Mouse (Mus musculus) liver, adult 2 months (tissue): ENCODE results near the gene Fads1. TPM values are rescaled to one million over a fixed set of nuclear protein-coding genes. Genes with fewer than 3 reads are reported as not detected.

Experiments used
- DNase-seq: peaks from one replicate; pipeline ENCODE4 v3.0.0-alpha.2; 2011; ENCODE audit warnings: low read depth, low spot score; ENCODE audit errors: extremely low read depth
- H3K27ac ChIP-seq: fragments of 200-500 bp; replicated peaks from 2 replicates; pipeline ENCODE4 v1.5.1; 2012; ENCODE audit warnings: low read depth, mild to moderate bottlenecking, control low read depth, inconsistent platforms, low read length; ENCODE audit not compliant: insufficient read depth
- H3K27me3 ChIP-seq: fragments of 200-500 bp; 2 replicates; pipeline ENCODE4 v1.6.1; 2012; ENCODE audit warnings: mild to moderate bottlenecking, moderate library complexity, low read length, inconsistent platforms; ENCODE audit not compliant: control insufficient read depth, insufficient read depth
- H3K36me3 ChIP-seq: fragments of 200-500 bp; 2 replicates; pipeline ENCODE4 v1.6.1; 2012; ENCODE audit warnings: low read length, inconsistent platforms; ENCODE audit not compliant: control insufficient read depth, insufficient read depth
- H3K4me1 ChIP-seq: fragments of 200-500 bp; 2 replicates; pipeline ENCODE4 v1.6.1; 2011; ENCODE audit warnings: low read length; ENCODE audit not compliant: control insufficient read depth, insufficient read depth
- H3K4me3 ChIP-seq: fragments of 200-500 bp; 2 replicates; pipeline ENCODE4 v1.5.1; 2011; ENCODE audit warnings: low read depth, mild to moderate bottlenecking, control low read depth, low read length, moderate library complexity; ENCODE audit not compliant: insufficient read depth
- H3K79me2 ChIP-seq: fragments of 200-500 bp; 2 replicates; pipeline ENCODE4 v1.6.1; 2012; ENCODE audit warnings: inconsistent platforms, mild to moderate bottlenecking, low read length, moderate library complexity; ENCODE audit not compliant: control insufficient read depth, insufficient read depth
- H3K9ac ChIP-seq: fragments of 200-500 bp; 2 replicates; pipeline ENCODE4 v1.6.1; 2012; ENCODE audit warnings: low read depth, mild to moderate bottlenecking, control low read depth, inconsistent platforms, low read length
- CTCF ChIP-seq: fragments of 200-500 bp; IDR thresholded peaks from 2 replicates; pipeline ENCODE4 v1.5.1; 2011; ENCODE audit warnings: low read depth, low read length, control low read depth
- POLR2A ChIP-seq: fragments of 200-500 bp; IDR thresholded peaks from 2 replicates; pipeline ENCODE4 v1.6.1; 2011; ENCODE audit warnings: low read length, control low read depth; ENCODE audit not compliant: insufficient read depth; ENCODE audit errors: extremely low read depth
- WGBS: fragments of 180-500 bp; shearing (Covaris S2); methylation state at CpG from one replicate; pipeline ENCODE4 v1.1.7; 2018; 5-methylcytosine and 5-hydroxymethylcytosine counted together
- polyA plus RNA-seq: library from polyadenylated mRNA; depleted of rRNA; stranded (reverse); fragments of >200 nt; gene quantifications from 2 replicates; pipeline ENCODE4 v1.2.3, GENCODE M21; 2012
- total RNA-seq: library from RNA; depleted of rRNA; stranded (reverse); fragments of >200 nt; gene quantifications from 2 replicates; pipeline ENCODE4 v1.2.3, GENCODE M21; 2014

Fads1 gene
- total and polyA plus RNA-seq, 2 experiments: 238 to 352 TPM

DNA sequence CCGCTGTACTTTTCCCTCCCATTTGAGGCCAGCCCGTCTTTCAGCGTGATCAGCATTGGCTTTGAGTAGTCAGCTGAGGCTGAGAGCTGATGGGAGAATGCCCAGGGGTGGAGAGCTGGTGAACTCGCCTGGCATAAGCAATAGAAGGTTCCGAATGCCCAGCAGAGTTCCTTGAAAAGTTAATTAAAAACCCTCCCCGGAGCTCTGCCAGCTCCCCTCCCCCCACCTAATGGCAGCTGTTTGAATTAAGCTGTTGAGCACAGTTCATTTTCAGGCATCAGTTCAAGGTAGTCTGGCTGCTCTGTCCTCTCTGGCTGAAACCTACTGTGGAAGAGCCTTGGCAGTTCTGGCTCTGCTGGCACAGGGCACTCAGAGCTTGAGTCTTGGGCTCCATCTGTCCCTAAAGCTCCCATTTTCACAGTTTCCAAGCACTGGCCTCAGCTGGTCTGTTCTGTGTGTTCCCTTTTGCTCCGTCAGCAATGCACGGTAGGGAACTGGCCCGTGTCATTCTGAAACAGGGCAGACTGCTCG lies 5.7 kb downstream of the Fads1 start:
- 22% methylated on average over 10 of the region's 10 CpGs for WGBS
- peak overlapping the region; percentile 68 for H3K27ac ChIP-seq
- peaks cover 37% of the 10 kb centered on the region for H3K4me1 ChIP-seq

DNA sequence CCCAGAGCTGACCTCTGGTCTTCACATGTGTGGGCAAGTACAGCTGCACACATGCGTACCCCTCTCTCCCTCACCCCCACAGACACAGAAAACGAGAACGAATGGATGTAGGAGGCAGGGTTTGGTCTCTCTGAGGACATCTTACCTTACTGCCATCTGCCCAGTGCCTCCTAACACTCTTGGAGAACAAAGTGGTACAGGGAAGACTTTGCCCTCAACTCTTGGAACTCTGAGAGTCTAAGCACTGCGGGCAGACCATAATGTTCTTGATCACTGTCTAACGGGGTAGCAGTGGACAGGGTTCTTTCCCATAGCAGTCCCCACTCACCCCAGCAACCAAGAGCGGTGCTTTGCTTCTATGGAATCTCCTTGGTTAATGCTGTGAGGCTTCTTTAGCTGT lies 6.3 kb downstream of the Fads1 start:
- H3K9ac ChIP-seq: peak overlapping the region; percentile 12
- H3K4me1 ChIP-seq: peaks cover 39% of the 10 kb centered on the region
- TF ChIP-seq CTCF (no peak), POLR2A (no peak)
- H3K4me3 ChIP-seq: no peak overlapping the region
- WGBS: 69% methylated on average over 6 of the region's 6 CpGs
- peaks cover 53% of the 10 kb centered on the region for H3K36me3 ChIP-seq
- H3K79me2 ChIP-seq: peaks cover 6% of the 10 kb centered on the region; the same call in 1 of the 2 replicates
- H3K27ac ChIP-seq: peak overlapping the region; percentile 62
- no peak for DNase-seq
- H3K27me3 ChIP-seq: no peaks in the 10 kb centered on the region

More for the DNA sequence above, 5.7 kb downstream of the Fads1 start:
- H3K36me3 ChIP-seq: peaks cover 52% of the 10 kb centered on the region
- no peak overlapping the region for H3K4me3 ChIP-seq
- no peaks in the 10 kb centered on the region for H3K27me3 ChIP-seq
- H3K9ac ChIP-seq: peak overlapping the region; percentile 12
- peaks cover 6% of the 10 kb centered on the region; the same call in 1 of the 2 replicates for H3K79me2 ChIP-seq
- DNase-seq: peak; percentile 99
- TF ChIP-seq POLR2A: no peak
- no peak for TF ChIP-seq CTCF

DNA sequence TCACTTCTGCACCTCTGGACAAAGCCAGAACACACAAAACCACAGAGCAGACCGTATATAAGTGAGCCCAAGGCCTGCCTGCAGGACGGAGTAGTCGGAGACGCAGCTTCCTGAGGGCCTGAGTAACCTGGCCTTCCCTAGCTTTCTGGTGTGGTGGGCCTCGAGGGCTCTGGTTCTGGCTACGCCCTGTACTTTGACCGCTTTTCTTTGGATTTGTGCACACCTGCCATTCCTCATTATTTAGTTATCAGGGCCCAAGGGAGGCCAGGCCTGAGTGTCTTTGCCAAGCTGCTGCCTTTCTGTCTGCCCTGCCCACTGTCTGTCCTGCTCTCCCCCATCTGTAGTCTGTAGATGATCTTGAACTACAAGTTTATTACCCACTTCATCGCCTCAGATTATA lies 7.3 kb downstream of the Fads1 start:
- peaks cover 62% of the 10 kb centered on the region for H3K36me3 ChIP-seq
- TF ChIP-seq CTCF (no peak), POLR2A (no peak)
- H3K4me3 ChIP-seq: no peak overlapping the region
- peaks cover 3% of the 10 kb centered on the region; the same call in 1 of the 2 replicates for H3K79me2 ChIP-seq
- DNase-seq: no peak
- no peaks in the 10 kb centered on the region for H3K27me3 ChIP-seq
- 0 out of 2 replicates have a peak overlapping the region, but pooled peaks have one; percentile 0 for H3K9ac ChIP-seq
- WGBS: 76% methylated on average over 8 of the region's 8 CpGs
- H3K4me1 ChIP-seq: peaks cover 34% of the 10 kb centered on the region
- H3K27ac ChIP-seq: no peak overlapping the region

DNA sequence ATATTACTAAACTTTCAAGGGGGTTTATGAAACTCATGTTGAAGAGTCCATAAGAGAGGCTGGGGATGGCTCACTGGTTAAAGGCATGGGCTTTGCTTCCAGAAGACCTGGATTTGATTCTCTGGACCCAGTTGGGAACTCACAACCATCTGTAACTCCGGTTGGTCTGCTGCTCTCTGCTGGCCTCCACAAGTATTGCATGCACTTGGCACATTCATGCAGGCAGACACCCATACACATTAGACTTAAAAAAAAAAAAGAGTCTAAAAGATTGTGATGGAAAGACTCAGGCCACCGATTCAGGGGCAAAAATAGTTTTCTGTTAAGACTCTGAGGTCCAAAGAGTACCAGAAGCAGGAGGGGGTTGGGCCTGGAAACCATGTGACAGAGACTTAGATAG lies 8.1 kb downstream of the Fads1 start:
- no peak overlapping the region for H3K27ac ChIP-seq
- no peak overlapping the region for H3K9ac ChIP-seq
- TF ChIP-seq CTCF (peak; percentile 69), POLR2A (no peak)
- H3K36me3 ChIP-seq: peaks cover 58% of the 10 kb centered on the region
- peaks cover 26% of the 10 kb centered on the region for H3K4me1 ChIP-seq
- 12% methylated on average over 2 of the region's 2 CpGs for WGBS
- H3K27me3 ChIP-seq: no peaks in the 10 kb centered on the region
- DNase-seq: peak; percentile 68
- H3K79me2 ChIP-seq: no peaks in the 10 kb centered on the region; the same call in 1 of the 2 replicates
- no peak overlapping the region for H3K4me3 ChIP-seq

DNA sequence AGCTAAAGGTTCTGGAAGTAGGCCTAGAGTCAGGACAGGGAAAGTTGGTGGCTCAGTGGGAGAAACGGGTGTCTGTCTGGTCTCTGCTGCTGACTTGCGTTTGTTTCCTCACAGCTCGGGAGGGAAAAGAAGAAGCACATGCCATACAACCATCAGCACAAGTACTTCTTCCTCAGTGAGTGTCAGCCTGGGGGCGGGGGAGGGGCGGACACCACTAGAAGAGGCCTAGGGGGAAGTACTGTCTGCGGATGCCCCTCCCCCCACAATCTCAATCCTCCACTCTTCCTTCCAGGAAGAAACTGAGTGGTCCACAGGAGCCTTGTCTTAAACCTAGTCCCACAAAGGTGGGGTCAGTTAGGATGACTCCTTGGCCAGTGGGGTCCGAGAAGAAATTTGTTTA lies 8.6 kb downstream of the Fads1 start:
- TF ChIP-seq POLR2A: no peak
- TF ChIP-seq CTCF: no peak
- Histone ChIP-seq H3K27ac (no peak overlapping the region), H3K9ac (no peak overlapping the region), H3K36me3 (peaks cover 57% of the 10 kb centered on the region), H3K4me3 (no peak overlapping the region), H3K27me3 (no peaks in the 10 kb centered on the region), H3K79me2 (no peaks in the 10 kb centered on the region; the same call in 1 of the 2 replicates), H3K4me1 (peaks cover 21% of the 10 kb centered on the region)
- 62% methylated on average over 7 of the region's 7 CpGs for WGBS
- peak; percentile 42 for DNase-seq

DNA sequence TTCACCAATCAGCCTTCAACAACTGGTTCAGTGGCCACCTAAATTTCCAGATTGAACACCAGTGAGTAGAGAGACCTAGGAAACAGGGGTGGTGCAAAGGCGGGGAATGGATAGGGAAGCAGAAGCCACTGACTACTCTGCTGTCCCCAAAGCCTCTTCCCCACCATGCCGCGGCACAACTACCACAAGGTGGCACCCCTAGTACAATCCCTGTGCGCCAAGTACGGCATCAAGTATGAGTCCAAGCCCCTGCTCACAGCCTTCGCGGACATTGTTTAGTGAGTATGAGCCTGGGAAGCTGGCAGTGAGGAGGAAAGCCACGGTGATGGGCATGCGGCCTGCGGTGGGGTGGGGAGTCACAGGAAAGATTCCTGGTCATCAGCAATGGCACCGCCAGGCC lies 11.6 kb downstream of the Fads1 start:
- 87% methylated on average over 11 of the region's 11 CpGs for whole genome bisulfite sequencing
- Histone ChIP-seq H3K27me3 (no peaks in the 10 kb centered on the region), H3K9ac (no peak overlapping the region), H3K4me3 (no peak overlapping the region), H3K4me1 (peaks cover 6% of the 10 kb centered on the region), H3K36me3 (peaks cover 48% of the 10 kb centered on the region), H3K27ac (no peak overlapping the region), H3K79me2 (no peaks in the 10 kb centered on the region)
- DNase-seq: no peak
- no peak for TF ChIP-seq POLR2A
- TF ChIP-seq CTCF: 0 out of 2 replicates have a peak, but pooled peaks have one; percentile 14
